Mouse (Mus musculus) CD4-positive, CD25-positive, alpha-beta regulatory T cell, adult 9 weeks (primary cell): ENCODE measurements around the gene Golga5. TPM values are rescaled to one million over a fixed set of nuclear protein-coding genes. Genes with fewer than 3 reads are reported as not detected.

ENCODE experiments used
- polyA plus RNA-seq: library from polyadenylated mRNA; unstranded; fragments of 100-300 nt; shearing (Covaris generic); gene quantifications from one replicate; pipeline ENCODE4 v1.2.1, GENCODE M21; 2017

The Golga5 gene
- polyA plus RNA-seq: 28.9 TPM

DNA sequence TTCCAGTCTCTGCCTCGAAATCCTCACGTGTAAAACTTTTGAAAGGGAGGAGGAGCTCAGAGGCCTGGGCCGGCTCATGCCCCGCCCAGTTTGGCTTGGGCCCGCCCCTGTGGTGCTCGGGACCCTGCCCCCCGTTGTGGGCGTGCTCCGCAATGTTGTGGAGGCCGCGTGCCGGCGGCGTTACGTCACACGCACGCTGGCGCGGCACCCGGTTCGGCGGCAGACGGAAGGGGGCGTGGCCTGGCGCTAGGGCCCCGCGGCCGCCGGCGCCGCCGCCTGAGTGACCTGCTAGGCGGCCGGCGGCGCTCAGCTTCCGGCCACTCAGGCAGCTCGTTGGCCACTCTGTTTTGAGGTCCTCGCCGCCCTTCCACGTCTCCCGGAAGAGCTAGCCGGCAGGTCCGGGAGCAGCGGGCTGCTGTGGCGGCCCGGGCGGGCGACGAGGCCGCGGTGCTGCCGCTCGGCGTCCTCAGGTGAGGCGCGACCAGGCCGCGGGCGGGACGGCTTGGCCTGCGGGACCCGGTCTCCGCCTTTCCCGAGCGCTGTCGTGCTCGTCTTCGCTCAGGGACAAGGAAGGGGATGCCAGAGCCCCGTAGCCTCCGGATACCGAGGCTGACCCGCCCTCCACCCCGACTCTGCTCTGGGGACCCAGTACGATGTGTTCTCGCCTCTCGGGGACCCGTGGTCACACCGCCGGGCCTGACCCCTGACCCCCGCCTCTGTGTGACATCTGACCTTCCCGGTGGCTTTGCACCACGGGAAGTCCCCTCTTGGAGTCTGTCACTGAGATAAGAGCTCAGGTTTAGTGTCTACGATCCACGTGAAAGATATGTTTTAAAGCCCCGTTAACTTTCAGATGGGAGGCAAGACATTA is at the start of gene Golga5:
Gene Golga5 (plus strand): TSS at position 242 of the 871 bp plus-strand sequence.

DNA sequence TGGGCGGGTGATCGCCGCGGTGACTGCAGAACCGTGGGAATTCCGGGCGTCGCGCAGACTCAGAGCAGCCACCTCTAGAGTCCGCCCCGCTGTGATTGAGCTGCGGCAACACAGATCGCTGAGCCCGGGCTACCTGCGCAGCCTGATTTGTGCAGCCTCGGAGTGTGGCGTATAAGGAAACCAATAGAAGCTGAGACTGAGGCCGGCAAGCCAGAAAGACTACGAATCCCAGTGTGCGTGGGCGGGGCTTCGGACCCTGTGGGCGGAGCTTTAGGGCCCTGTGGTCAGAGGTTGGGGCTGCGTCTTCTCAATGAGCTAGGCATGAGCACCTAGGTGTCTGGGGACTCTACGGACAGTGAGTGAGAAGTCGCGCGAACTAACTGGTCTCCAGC is 29.3 kb upstream of the Golga5 start, which contains the start of gene Lgmn:
Gene Lgmn (minus strand): TSS at position 182 of the 392 bp plus-strand sequence.

Other genes starting within 250 kb of the Golga5 start
- 76.4 TPM for gene Rin3, start 186.1 kb upstream of the Golga5 start, polyA plus RNA-seq
- gene Lgmn, start 29.3 kb upstream of the Golga5 start, polyA plus RNA-seq: 17.0 TPM
- not detected for gene Chga, start 85.8 kb downstream of the Golga5 start, polyA plus RNA-seq
- gene Itpk1, start 235.8 kb downstream of the Golga5 start, polyA plus RNA-seq: 25.9 TPM